ENCODE assay signal across 9 mouse cellular contexts in genomic region chr4:137185001-137185400, GRCm38 (mm10).
"Had no signal": no experiment of that assay in that cellular context is flagged by ENCODE, and none has a peak within 500 bp of the region (broad histone marks: within the 10 kb centered on the region; RNA-seq: fewer than 3 reads in every experiment).

No protein-coding gene starts in this region.

- H3K9me3 ChIP-seq: limb, embryonic 13.5 days; liver, embryonic 12.5 days; midbrain, embryonic 15.5 days; neural tube, embryonic 13.5 days; stomach, embryonic 15.5 days had no signal

- H3K4me2 ChIP-seq: limb, embryonic 13.5 days; liver, embryonic 12.5 days; midbrain, embryonic 15.5 days; neural tube, embryonic 13.5 days; stomach, embryonic 15.5 days had no signal

- DNase-seq: kidney, adult 18-20 months; right cerebral cortex, postnatal 4 days; thymus, postnatal 14 days had no signal

- H3K27me3 ChIP-seq: limb, embryonic 13.5 days; midbrain, embryonic 15.5 days; neural tube, embryonic 13.5 days; stomach, embryonic 15.5 days had no signal

- H3K36me3 ChIP-seq: limb, embryonic 13.5 days; liver, embryonic 12.5 days; midbrain, embryonic 15.5 days; neural tube, embryonic 13.5 days; stomach, embryonic 15.5 days had no signal

- H3K4me3 ChIP-seq: layer of hippocampus, adult 2 months; limb, embryonic 13.5 days; liver, embryonic 12.5 days; midbrain, embryonic 15.5 days; neural tube, embryonic 13.5 days; stomach, embryonic 15.5 days had no signal

- H3K27ac ChIP-seq: layer of hippocampus, adult 2 months; liver, embryonic 12.5 days; midbrain, embryonic 15.5 days; neural tube, embryonic 13.5 days had no signal

- H3K9ac ChIP-seq: limb, embryonic 13.5 days; liver, embryonic 12.5 days; midbrain, embryonic 15.5 days; neural tube, embryonic 13.5 days; stomach, embryonic 15.5 days had no signal

- ATAC-seq: liver, embryonic 12.5 days; midbrain, embryonic 15.5 days had no signal
